ENCODE assay signal across 14 mouse cellular contexts in genomic region chr7:36710387-36710786, GRCm38 (mm10). TPM values are rescaled to one million over a fixed set of nuclear protein-coding genes. Genes with fewer than 3 reads are reported as not detected.
DNase-seq lines count a peak whose midpoint lies in the region; ATAC-seq and TF ChIP-seq lines count a peak whose summit lies in the region.
"Had no signal": no experiment of that assay in that cellular context is flagged by ENCODE, and none has a peak within 500 bp of the region (broad histone marks: within the 10 kb centered on the region; RNA-seq: fewer than 3 reads in every experiment).

No protein-coding gene starts in this region.

- H3K27ac ChIP-seq in forebrain, embryonic 11.5 days (ENCODE audit: low read depth, low read length), result peak overlapping the region; percentile 51; the same call in 1 of the 2 replicates
- no peak overlapping the region for H3K27ac ChIP-seq in forebrain, embryonic 12.5 days
- H3K27ac ChIP-seq in stomach, embryonic 14.5 days (ENCODE audit: low read length), result no peak overlapping the region
- no peak overlapping the region for H3K27ac ChIP-seq in stomach, postnatal 0 days (replicated peaks)
- H3K27ac ChIP-seq in limb, embryonic 13.5 days, result no peak overlapping the region
- H3K27ac ChIP-seq: liver, embryonic 14.5 days had no signal

- H3K9ac ChIP-seq in forebrain, embryonic 11.5 days (ENCODE audit: low read length), result no peak overlapping the region
- no peak overlapping the region for H3K9ac ChIP-seq in forebrain, embryonic 12.5 days
- H3K9ac ChIP-seq in stomach, embryonic 14.5 days (replicated peaks; ENCODE audit: low read depth, low read length), result no peak overlapping the region
- H3K9ac ChIP-seq in stomach, postnatal 0 days (ENCODE audit: low read length), result no peak overlapping the region
- H3K9ac ChIP-seq in limb, embryonic 13.5 days, result no peak overlapping the region
- H3K9ac ChIP-seq: heart, embryonic 12.5 days; liver, embryonic 14.5 days had no signal

- no peaks in the 10 kb centered on the region for H3K36me3 ChIP-seq in forebrain, embryonic 11.5 days (ENCODE audit: control insufficient read depth, insufficient read depth, low read length)
- H3K36me3 ChIP-seq in forebrain, embryonic 12.5 days (replicated peaks), result no peaks in the 10 kb centered on the region
- H3K36me3 ChIP-seq in stomach, embryonic 14.5 days (ENCODE audit: control insufficient read depth, insufficient read depth, low read length), result peaks cover 5% of the 10 kb centered on the region; the same call in 1 of the 2 replicates
- H3K36me3 ChIP-seq in stomach, postnatal 0 days (ENCODE audit: control insufficient read depth, insufficient read depth, low read length), result no peaks in the 10 kb centered on the region
- no peaks in the 10 kb centered on the region for H3K36me3 ChIP-seq in limb, embryonic 13.5 days
- H3K36me3 ChIP-seq: heart, embryonic 12.5 days had no signal

- H3K4me3 ChIP-seq in forebrain, embryonic 11.5 days (ENCODE audit: low read depth, low read length), result no peak overlapping the region
- no peak overlapping the region for H3K4me3 ChIP-seq in forebrain, embryonic 12.5 days (replicated peaks)
- no peak overlapping the region for H3K4me3 ChIP-seq in stomach, embryonic 14.5 days (ENCODE audit: low read depth, low read length)
- H3K4me3 ChIP-seq in stomach, postnatal 0 days (ENCODE audit: low read depth, low read length), result no peak overlapping the region
- peak overlapping the region; percentile 29 for H3K4me3 ChIP-seq in limb, embryonic 13.5 days
- H3K4me3 ChIP-seq: heart, embryonic 12.5 days had no signal

- no peak overlapping the region for H3K4me2 ChIP-seq in forebrain, embryonic 11.5 days (ENCODE audit: low read depth, low read length, severe bottlenecking)
- no peak overlapping the region for H3K4me2 ChIP-seq in forebrain, embryonic 12.5 days
- H3K4me2 ChIP-seq in stomach, embryonic 14.5 days (replicated peaks; ENCODE audit: low read depth, low read length), result peak overlapping the region; percentile 33; the same call in 1 of the 2 replicates
- H3K4me2 ChIP-seq in stomach, postnatal 0 days (replicated peaks; ENCODE audit: low read depth), result no peak overlapping the region
- peak overlapping the region; percentile 58 for H3K4me2 ChIP-seq in limb, embryonic 13.5 days (replicated peaks)
- H3K4me2 ChIP-seq: heart, embryonic 12.5 days had no signal

- DNase-seq in forebrain, embryonic 11.5 days (ENCODE audit: low spot score), result no peak
- DNase-seq in stomach, postnatal 0 days (ENCODE audit: low spot score), result no peak
- no peak for DNase-seq in testis, postnatal 14 days (ENCODE audit: low spot score)
- DNase-seq in retina, postnatal 1 day, result no peak
- no peak for DNase-seq in urinary bladder, postnatal 10 days (ENCODE audit: low spot score)
- DNase-seq: adrenal gland, postnatal 25 days; kidney, postnatal 4 days; lung, postnatal 4 days; thymus, adult 2 months had no signal

- no peak for ATAC-seq in forebrain, embryonic 11.5 days (replicated peaks; ENCODE audit: low FRiP score)
- no peak for ATAC-seq in forebrain, embryonic 12.5 days (ENCODE audit: low FRiP score)
- ATAC-seq in stomach, embryonic 14.5 days (ENCODE audit: insufficient number of reproducible peaks, insufficient read depth, low FRiP score, low read depth), result no peak
- no peak for ATAC-seq in stomach, postnatal 0 days (ENCODE audit: low FRiP score, low TSS enrichment)
- no peak for ATAC-seq in limb, embryonic 13.5 days (ENCODE audit: low FRiP score, low read depth)

- TF ChIP-seq EP300 in stomach, postnatal 0 days (optimal IDR thresholded peaks at IDR 0.05), result no peak

- no peaks in the 10 kb centered on the region for H3K9me3 ChIP-seq in forebrain, embryonic 11.5 days (ENCODE audit: control insufficient read depth, low read length)
- H3K9me3 ChIP-seq in forebrain, embryonic 12.5 days, result no peaks in the 10 kb centered on the region
- no peaks in the 10 kb centered on the region for H3K9me3 ChIP-seq in stomach, embryonic 14.5 days (ENCODE audit: control insufficient read depth, low read depth, low read length)
- no peaks in the 10 kb centered on the region for H3K9me3 ChIP-seq in stomach, postnatal 0 days (ENCODE audit: control insufficient read depth, low read length)
- H3K9me3 ChIP-seq in limb, embryonic 13.5 days, result no peaks in the 10 kb centered on the region
- H3K9me3 ChIP-seq: heart, embryonic 12.5 days had no signal

- WGBS in forebrain, embryonic 11.5 days, result 59% methylated on average over 6 of the region's 6 CpGs
- 40% methylated on average over 6 of the region's 6 CpGs for WGBS in forebrain, embryonic 12.5 days
- 22% methylated on average over 6 of the region's 6 CpGs for WGBS in stomach, embryonic 14.5 days
- 38% methylated on average over 6 of the region's 6 CpGs for WGBS in stomach, postnatal 0 days
- 12% methylated on average over 6 of the region's 6 CpGs for WGBS in limb, embryonic 13.5 days

- H3K4me1 ChIP-seq in forebrain, embryonic 11.5 days (replicated peaks; ENCODE audit: control insufficient read depth, insufficient read depth, low read length), result peaks cover 28% of the 10 kb centered on the region
- H3K4me1 ChIP-seq in forebrain, embryonic 12.5 days, result peaks cover 60% of the 10 kb centered on the region
- H3K4me1 ChIP-seq in stomach, embryonic 14.5 days (ENCODE audit: control insufficient read depth, insufficient read depth, low read length), result peaks cover 38% of the 10 kb centered on the region
- H3K4me1 ChIP-seq in stomach, postnatal 0 days (replicated peaks; ENCODE audit: control insufficient read depth, insufficient read depth), result no peaks in the 10 kb centered on the region
- H3K4me1 ChIP-seq in limb, embryonic 13.5 days, result peaks cover 60% of the 10 kb centered on the region

- no peaks in the 10 kb centered on the region for H3K27me3 ChIP-seq in forebrain, embryonic 11.5 days (ENCODE audit: control insufficient read depth, insufficient read depth, low read length)
- H3K27me3 ChIP-seq in forebrain, embryonic 12.5 days, result no peaks in the 10 kb centered on the region
- H3K27me3 ChIP-seq in stomach, embryonic 14.5 days (ENCODE audit: control insufficient read depth, insufficient read depth, low read length), result no peaks in the 10 kb centered on the region
- no peaks in the 10 kb centered on the region for H3K27me3 ChIP-seq in stomach, postnatal 0 days (ENCODE audit: control insufficient read depth, insufficient read depth, low read length)
- no peaks in the 10 kb centered on the region; the same call in 1 of the 2 replicates for H3K27me3 ChIP-seq in limb, embryonic 13.5 days
- H3K27me3 ChIP-seq: heart, embryonic 12.5 days had no signal

- TF ChIP-seq CTCF in stomach, postnatal 0 days (IDR thresholded peaks at IDR 0.05; ENCODE audit: low read depth), result no peak

RNA-seq across cellular contexts. Expression of gene Tshz3, which starts 12.5 kb away (rescaled TPM):
- 9.3 and 10.0 TPM in 2 replicates for polyA plus RNA-seq in forebrain, embryonic 11.5 days (2014; fragmentation: Nextera tagmentation; extraction: Ambion mirVana)
- 9.9 and 12.6 TPM in 2 replicates for polyA plus RNA-seq in forebrain, embryonic 12.5 days (2016; fragmentation: Nextera tagmentation; extraction: Ambion mirVana)
- polyA plus RNA-seq in stomach, embryonic 14.5 days (2014; fragmentation: Nextera tagmentation; extraction: Ambion mirVana), result 21.6 and 23.3 TPM in 2 replicates
- polyA plus RNA-seq in stomach, postnatal 0 days (2015; fragmentation: Nextera tagmentation; extraction: Ambion mirVana), result 4.3 and 4.4 TPM in 2 replicates
- 10.9 and 11.0 TPM in 2 replicates for polyA plus RNA-seq in limb, embryonic 13.5 days (2015; fragmentation: Nextera tagmentation; extraction: Ambion mirVana)

Comparison
In these comparisons a context has a peak if more than half of its experiments do, and no peak if none do; other contexts are left out.
1. H3K4me2 ChIP-seq: peak in stomach, embryonic 14.5 days (single experiment) and limb, embryonic 13.5 days (single experiment); none in forebrain, embryonic 11.5 days (single experiment), forebrain, embryonic 12.5 days (single experiment) and stomach, postnatal 0 days (single experiment).